Mouse (Mus musculus): ENCODE results near the gene Sema4d.

Sema4d gene

GRCm38 (mm10) chr13:51778351-51778982, 15.1 kb downstream of the Sema4d start:
- no peak for DNase-seq (ENCODE audit: low spot score)

- DNase-seq (ENCODE audit: low spot score), result no peak
Observed at GRCm38 (mm10) chr13:51777738-51778274, 15.7 kb downstream of the Sema4d start.

- no peak for DNase-seq (ENCODE audit: low spot score)
Observed at GRCm38 (mm10) chr13:51777048-51777737, 16.4 kb downstream of the Sema4d start.

- DNase-seq (ENCODE audit: low spot score), result no peak
Observed at GRCm38 (mm10) chr13:51776160-51776737, 17.3 kb downstream of the Sema4d start.

GRCm38 (mm10) chr13:51771802-51772206, 21.7 kb downstream of the Sema4d start:
- DNase-seq (ENCODE audit: low spot score), result no peak

GRCm38 (mm10) chr13:51770647-51771427, 22.7 kb downstream of the Sema4d start:
- DNase-seq (ENCODE audit: low spot score), result no peak

GRCm38 (mm10) chr13:51767991-51768761, 25.4 kb downstream of the Sema4d start:
- no peak for DNase-seq (ENCODE audit: low spot score)

GRCm38 (mm10) chr13:51767513-51767912, 26.0 kb downstream of the Sema4d start:
- no peak for DNase-seq (ENCODE audit: low spot score)

- DNase-seq (ENCODE audit: low spot score), result no peak
Observed at GRCm38 (mm10) chr13:51766756-51767155, 26.8 kb downstream of the Sema4d start.

GRCm38 (mm10) chr13:51765369-51765768, 28.2 kb downstream of the Sema4d start:
- DNase-seq (ENCODE audit: low spot score), result no peak

GRCm38 (mm10) chr13:51763019-51763698, 30.4 kb downstream of the Sema4d start:
- DNase-seq (ENCODE audit: low spot score), result no peak

GRCm38 (mm10) chr13:51761186-51761813, 32.2 kb downstream of the Sema4d start:
- DNase-seq (ENCODE audit: low spot score), result no peak

- DNase-seq (ENCODE audit: low spot score), result no peak
Observed at GRCm38 (mm10) chr13:51759256-51759987, 34.1 kb downstream of the Sema4d start.

GRCm38 (mm10) chr13:51758428-51758827, 35.1 kb downstream of the Sema4d start:
- DNase-seq (ENCODE audit: low spot score), result no peak

- no peak for DNase-seq (ENCODE audit: low spot score)
Observed at GRCm38 (mm10) chr13:51757099-51757498, 36.4 kb downstream of the Sema4d start.

- DNase-seq (ENCODE audit: low spot score), result no peak
Observed at GRCm38 (mm10) chr13:51756563-51756962, 37.0 kb downstream of the Sema4d start.

- DNase-seq (ENCODE audit: low spot score), result no peak
Observed at GRCm38 (mm10) chr13:51756019-51756418, 37.5 kb downstream of the Sema4d start.

- DNase-seq (ENCODE audit: low spot score), result no peak
Observed at GRCm38 (mm10) chr13:51755584-51755983, 38.0 kb downstream of the Sema4d start.

- no peak for DNase-seq (ENCODE audit: low spot score)
Observed at GRCm38 (mm10) chr13:51754559-51755126, 38.9 kb downstream of the Sema4d start.
